Mouse (Mus musculus): Measurements from ENCODE around the gene Cct7. TPM values are rescaled to one million over a fixed set of nuclear protein-coding genes. Genes with fewer than 3 reads are reported as not detected.

Gene Cct7
- polyA plus RNA-seq, 1 experiment from 2014 or later: 506 TPM

GRCm38 (mm10) chr6:85477366-85477917, 26.1 kb downstream of the Cct7 start:
- no peak for ATAC-seq (ENCODE audit: insufficient read depth)
- TF ChIP-seq CTCF (IDR thresholded peaks at IDR 0.05; ENCODE audit: low read depth): peak; percentile 56
- no peak overlapping the region for H3K4me3 ChIP-seq (ENCODE audit: low read depth, low read length)
- no peak overlapping the region for H3K9ac ChIP-seq
- WGBS: 26% methylated on average over 10 of the region's 10 CpGs
- H3K9me3 ChIP-seq (ENCODE audit: low read depth, low read length): no peaks in the 10 kb centered on the region
- H3K27ac ChIP-seq (ENCODE audit: low read depth): no peak overlapping the region
- H3K4me2 ChIP-seq: no peak overlapping the region
- H3K4me1 ChIP-seq (ENCODE audit: insufficient read depth): no peaks in the 10 kb centered on the region
- DNase-seq: peak; percentile 28
- no peaks in the 10 kb centered on the region for H3K36me3 ChIP-seq (ENCODE audit: insufficient read depth)
- H3K27me3 ChIP-seq (ENCODE audit: insufficient read depth, low read length): peaks cover 11% of the 10 kb centered on the region; the same call in 1 of the 2 replicates

GRCm38 (mm10) chr6:85478416-85478815, 27.1 kb downstream of the Cct7 start:
- H3K36me3 ChIP-seq (ENCODE audit: insufficient read depth): no peaks in the 10 kb centered on the region
- H3K9me3 ChIP-seq (ENCODE audit: low read depth, low read length): no peaks in the 10 kb centered on the region
- 38% methylated on average over 14 of the region's 14 CpGs for WGBS
- peaks cover 17% of the 10 kb centered on the region for H3K27me3 ChIP-seq (ENCODE audit: insufficient read depth, low read length)
- H3K9ac ChIP-seq: no peak overlapping the region
- H3K27ac ChIP-seq (ENCODE audit: low read depth): no peak overlapping the region
- TF ChIP-seq CTCF (IDR thresholded peaks at IDR 0.05; ENCODE audit: low read depth): no peak
- ATAC-seq (ENCODE audit: insufficient read depth): no peak
- DNase-seq: no peak
- no peak overlapping the region for H3K4me3 ChIP-seq (ENCODE audit: low read depth, low read length)
- H3K4me2 ChIP-seq: no peak overlapping the region
- H3K4me1 ChIP-seq (ENCODE audit: insufficient read depth): no peaks in the 10 kb centered on the region

GRCm38 (mm10) chr6:85479979-85480378, 28.7 kb downstream of the Cct7 start:
- WGBS: 81% methylated on average over 5 of the region's 5 CpGs
- no peak overlapping the region for H3K4me2 ChIP-seq
- H3K27ac ChIP-seq (ENCODE audit: low read depth): no peak overlapping the region
- no peak for ATAC-seq (ENCODE audit: insufficient read depth)
- DNase-seq: no peak
- no peaks in the 10 kb centered on the region for H3K9me3 ChIP-seq (ENCODE audit: low read depth, low read length)
- no peak for TF ChIP-seq CTCF (IDR thresholded peaks at IDR 0.05; ENCODE audit: low read depth)
- H3K4me3 ChIP-seq (ENCODE audit: low read depth, low read length): no peak overlapping the region
- H3K36me3 ChIP-seq (ENCODE audit: insufficient read depth): no peaks in the 10 kb centered on the region
- H3K9ac ChIP-seq: no peak overlapping the region
- no peaks in the 10 kb centered on the region for H3K4me1 ChIP-seq (ENCODE audit: insufficient read depth)
- peaks cover 32% of the 10 kb centered on the region for H3K27me3 ChIP-seq (ENCODE audit: insufficient read depth, low read length)

GRCm38 (mm10) chr6:85480685-85481084, 29.4 kb downstream of the Cct7 start:
- no peak for DNase-seq
- no peak overlapping the region for H3K4me3 ChIP-seq (ENCODE audit: low read depth, low read length)
- no peaks in the 10 kb centered on the region for H3K36me3 ChIP-seq (ENCODE audit: insufficient read depth)
- 61% methylated on average over 16 of the region's 16 CpGs for WGBS
- no peak for ATAC-seq (ENCODE audit: insufficient read depth)
- H3K4me2 ChIP-seq: no peak overlapping the region
- no peak overlapping the region for H3K9ac ChIP-seq
- H3K4me1 ChIP-seq (ENCODE audit: insufficient read depth): no peaks in the 10 kb centered on the region
- peaks cover 39% of the 10 kb centered on the region for H3K27me3 ChIP-seq (ENCODE audit: insufficient read depth, low read length)
- H3K27ac ChIP-seq (ENCODE audit: low read depth): no peak overlapping the region
- no peak for TF ChIP-seq CTCF (IDR thresholded peaks at IDR 0.05; ENCODE audit: low read depth)
- H3K9me3 ChIP-seq (ENCODE audit: low read depth, low read length): no peaks in the 10 kb centered on the region

GRCm38 (mm10) chr6:85483843-85484721, 32.8 kb downstream of the Cct7 start:
- H3K9ac ChIP-seq: no peak overlapping the region
- peak; percentile 58; the same call in 1 of the 2 replicates for ATAC-seq (ENCODE audit: insufficient read depth)

GRCm38 (mm10) chr6:85485738-85486137, 34.4 kb downstream of the Cct7 start:
- WGBS: 65% methylated on average over 2 of the region's 2 CpGs

More at GRCm38 (mm10) chr6:85483843-85484721, 32.8 kb downstream of the Cct7 start:
- Histone ChIP-seq H3K9me3 (ENCODE audit: low read depth, low read length) (no peaks in the 10 kb centered on the region), H3K4me2 (peak overlapping the region; percentile 55), H3K27ac (ENCODE audit: low read depth) (no peak overlapping the region), H3K4me3 (ENCODE audit: low read depth, low read length) (peak overlapping the region; percentile 31), H3K36me3 (ENCODE audit: insufficient read depth) (no peaks in the 10 kb centered on the region), H3K4me1 (ENCODE audit: insufficient read depth) (no peaks in the 10 kb centered on the region), H3K27me3 (ENCODE audit: insufficient read depth, low read length) (peaks cover 35% of the 10 kb centered on the region)
- TF ChIP-seq CTCF (IDR thresholded peaks at IDR 0.05; ENCODE audit: low read depth): no peak
- WGBS: 2% methylated on average over 87 of the region's 92 CpGs
- peak; percentile 48 for DNase-seq

GRCm38 (mm10) chr6:85488510-85488909, 37.2 kb downstream of the Cct7 start:
- Histone ChIP-seq H3K9ac (no peak overlapping the region), H3K4me1 (ENCODE audit: insufficient read depth) (no peaks in the 10 kb centered on the region), H3K4me2 (no peak overlapping the region), H3K36me3 (ENCODE audit: insufficient read depth) (no peaks in the 10 kb centered on the region), H3K27me3 (ENCODE audit: insufficient read depth, low read length) (peaks cover 28% of the 10 kb centered on the region), H3K9me3 (ENCODE audit: low read depth, low read length) (no peaks in the 10 kb centered on the region), H3K27ac (ENCODE audit: low read depth) (no peak overlapping the region), H3K4me3 (ENCODE audit: low read depth, low read length) (no peak overlapping the region)
- no peak for ATAC-seq (ENCODE audit: insufficient read depth)
- no peak for DNase-seq
- WGBS: 78% methylated on average over 4 of the region's 4 CpGs
- TF ChIP-seq CTCF (IDR thresholded peaks at IDR 0.05; ENCODE audit: low read depth): no peak

More at GRCm38 (mm10) chr6:85485738-85486137, 34.4 kb downstream of the Cct7 start:
- no peak for TF ChIP-seq CTCF (IDR thresholded peaks at IDR 0.05; ENCODE audit: low read depth)
- Histone ChIP-seq H3K9me3 (ENCODE audit: low read depth, low read length) (no peaks in the 10 kb centered on the region), H3K27me3 (ENCODE audit: insufficient read depth, low read length) (peaks cover 35% of the 10 kb centered on the region), H3K9ac (no peak overlapping the region), H3K4me1 (ENCODE audit: insufficient read depth) (no peaks in the 10 kb centered on the region), H3K4me3 (ENCODE audit: low read depth, low read length) (no peak overlapping the region), H3K36me3 (ENCODE audit: insufficient read depth) (no peaks in the 10 kb centered on the region), H3K4me2 (no peak overlapping the region), H3K27ac (ENCODE audit: low read depth) (no peak overlapping the region)
- DNase-seq (no peak), ATAC-seq (ENCODE audit: insufficient read depth) (no peak)
